Mouse (Mus musculus): ENCODE results near the gene Smoc1. TPM values are rescaled to one million over a fixed set of nuclear protein-coding genes. Genes with fewer than 3 reads are reported as not detected.

The Smoc1 gene
- polyA plus RNA-seq, 1 experiment: 4.4 TPM

DNA sequence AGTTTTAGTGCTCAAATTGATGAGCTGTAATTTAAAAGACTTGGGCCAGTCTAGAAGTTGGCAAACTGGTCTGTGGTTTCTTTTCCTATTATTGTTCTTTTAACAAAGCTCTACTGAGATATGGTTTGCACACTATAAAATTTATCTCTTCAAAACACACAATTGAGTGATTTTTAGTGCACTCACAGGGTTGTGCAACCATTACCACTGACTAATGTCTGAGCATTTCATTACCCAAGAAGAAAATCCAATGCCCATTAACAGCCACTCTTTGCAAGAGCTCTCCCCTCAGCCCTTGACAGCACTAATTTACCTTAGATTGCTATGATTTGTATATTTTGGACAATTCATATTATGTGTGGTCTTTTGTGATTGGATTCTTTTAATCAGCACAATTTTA lies 97.2 kb downstream of the Smoc1 start:
- Histone ChIP-seq H3K4me3 (ENCODE audit: low read depth, low read length) (no peak overlapping the region), H3K27ac (ENCODE audit: insufficient read depth, low read depth, low read length) (no peak overlapping the region), H3K4me1 (ENCODE audit: control insufficient read depth, insufficient read depth, insufficient read length, low read length) (no peaks in the 10 kb centered on the region), H3K27me3 (ENCODE audit: control insufficient read depth, insufficient read depth, low read length) (no peaks in the 10 kb centered on the region), H3K36me3 (ENCODE audit: control insufficient read depth, insufficient read depth, low read length) (no peaks in the 10 kb centered on the region)
- TF ChIP-seq POLR2A (IDR thresholded peaks at IDR 0.05; ENCODE audit: low read depth, low read length) (no peak), CTCF (IDR thresholded peaks at IDR 0.05; ENCODE audit: extremely low read depth, insufficient read length, insufficient replicate concordance, low read depth, low read length) (no peak)

DNA sequence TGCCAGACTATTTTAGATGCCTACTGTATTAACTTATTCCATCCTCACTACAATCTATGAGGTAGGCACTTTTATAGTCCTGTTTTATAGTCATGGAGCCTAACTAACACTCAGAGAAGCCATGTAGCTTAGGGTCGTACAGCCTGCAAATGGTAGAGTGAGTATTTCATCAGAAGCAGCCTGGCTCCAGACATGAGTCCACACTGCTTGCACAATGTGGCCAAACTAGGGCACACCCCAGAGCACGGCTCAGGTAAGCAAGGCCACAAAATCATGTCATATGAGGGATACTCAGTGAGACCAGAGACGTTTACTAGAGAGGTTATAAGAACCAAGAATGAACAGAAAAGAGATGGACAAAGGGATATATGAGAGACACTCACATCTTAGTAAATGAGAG lies 100.2 kb downstream of the Smoc1 start:
- TF ChIP-seq POLR2A (IDR thresholded peaks at IDR 0.05; ENCODE audit: low read depth, low read length): no peak
- TF ChIP-seq CTCF (IDR thresholded peaks at IDR 0.05; ENCODE audit: extremely low read depth, insufficient read length, insufficient replicate concordance, low read depth, low read length): no peak
- Histone ChIP-seq H3K4me1 (ENCODE audit: control insufficient read depth, insufficient read depth, insufficient read length, low read length) (no peaks in the 10 kb centered on the region), H3K36me3 (ENCODE audit: control insufficient read depth, insufficient read depth, low read length) (no peaks in the 10 kb centered on the region), H3K27ac (ENCODE audit: insufficient read depth, low read depth, low read length) (no peak overlapping the region), H3K4me3 (ENCODE audit: low read depth, low read length) (no peak overlapping the region), H3K27me3 (ENCODE audit: control insufficient read depth, insufficient read depth, low read length) (no peaks in the 10 kb centered on the region)
- 80% methylated on average over 3 of the region's 3 CpGs for WGBS

DNA sequence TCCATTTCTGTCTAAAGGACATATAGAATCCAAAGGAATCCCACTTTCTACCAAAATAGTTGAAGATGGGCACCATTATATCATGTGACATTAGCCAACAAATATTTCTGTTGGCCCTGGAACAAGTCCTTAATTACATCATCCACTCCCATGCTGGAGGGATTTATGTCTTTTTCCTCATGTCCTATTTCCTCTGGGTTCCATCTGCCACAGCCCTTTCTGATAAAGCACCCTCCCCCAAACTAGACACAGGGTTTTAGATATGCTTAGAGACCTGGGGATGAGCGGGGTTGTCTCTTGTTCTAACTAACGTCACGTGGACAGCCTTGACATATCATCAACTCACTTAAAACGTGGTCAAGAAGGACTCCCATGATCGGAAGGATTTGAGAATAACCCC lies 102.1 kb downstream of the Smoc1 start:
- H3K36me3 ChIP-seq (ENCODE audit: control insufficient read depth, insufficient read depth, low read length): no peaks in the 10 kb centered on the region
- H3K27me3 ChIP-seq (ENCODE audit: control insufficient read depth, insufficient read depth, low read length): no peaks in the 10 kb centered on the region
- H3K4me1 ChIP-seq (ENCODE audit: control insufficient read depth, insufficient read depth, insufficient read length, low read length): no peaks in the 10 kb centered on the region
- no peak overlapping the region for H3K27ac ChIP-seq (ENCODE audit: insufficient read depth, low read depth, low read length)
- WGBS: 85% methylated on average over 5 of the region's 5 CpGs
- no peak for TF ChIP-seq POLR2A (IDR thresholded peaks at IDR 0.05; ENCODE audit: low read depth, low read length)
- no peak for TF ChIP-seq CTCF (IDR thresholded peaks at IDR 0.05; ENCODE audit: extremely low read depth, insufficient read length, insufficient replicate concordance, low read depth, low read length)
- H3K4me3 ChIP-seq (ENCODE audit: low read depth, low read length): no peak overlapping the region

DNA sequence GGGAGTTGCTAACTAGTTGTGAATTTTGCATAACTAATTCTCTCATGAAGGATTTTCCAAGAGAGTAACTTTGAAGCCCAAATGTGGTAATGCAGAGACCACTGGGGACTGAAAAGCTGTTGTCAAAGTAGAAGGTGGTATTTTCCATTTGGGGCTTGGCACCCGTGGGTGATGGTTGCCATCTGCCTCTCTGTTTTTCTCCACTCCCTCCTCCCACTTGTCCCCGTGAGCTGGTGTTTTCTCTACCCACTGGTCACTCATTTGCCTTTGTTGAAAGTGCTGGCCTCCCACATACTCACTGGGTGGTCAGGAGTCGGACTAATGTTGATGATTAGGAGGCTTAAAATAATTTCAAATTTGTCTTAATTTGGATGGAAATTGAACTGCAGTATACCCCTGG lies 104.1 kb downstream of the Smoc1 start:
- Histone ChIP-seq H3K4me1 (ENCODE audit: control insufficient read depth, insufficient read depth, insufficient read length, low read length) (no peaks in the 10 kb centered on the region), H3K36me3 (ENCODE audit: control insufficient read depth, insufficient read depth, low read length) (no peaks in the 10 kb centered on the region), H3K27ac (ENCODE audit: insufficient read depth, low read depth, low read length) (no peak overlapping the region), H3K27me3 (ENCODE audit: control insufficient read depth, insufficient read depth, low read length) (no peaks in the 10 kb centered on the region), H3K4me3 (ENCODE audit: low read depth, low read length) (no peak overlapping the region)
- WGBS: 54% methylated on average over 3 of the region's 3 CpGs
- no peak for TF ChIP-seq POLR2A (IDR thresholded peaks at IDR 0.05; ENCODE audit: low read depth, low read length)
- no peak for TF ChIP-seq CTCF (IDR thresholded peaks at IDR 0.05; ENCODE audit: extremely low read depth, insufficient read length, insufficient replicate concordance, low read depth, low read length)

DNA sequence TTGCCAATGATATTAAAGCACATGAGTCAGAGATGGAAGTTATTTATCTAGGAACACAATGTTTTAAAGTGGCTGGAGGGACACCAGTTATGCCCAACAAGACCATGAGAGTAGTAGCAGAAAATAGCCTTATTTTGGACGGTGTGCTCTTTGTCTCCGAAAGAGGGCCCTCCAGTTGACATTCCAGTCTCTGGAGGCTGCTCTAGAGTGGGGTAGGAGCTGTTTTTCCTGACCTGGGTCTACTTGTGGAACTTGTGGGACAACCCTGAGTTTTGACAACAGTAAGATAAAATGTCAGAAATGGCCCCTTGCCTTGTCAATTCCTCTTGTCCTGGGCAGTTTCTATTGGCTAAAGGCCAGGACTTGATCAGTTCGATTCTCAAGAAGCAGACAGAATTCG lies 104.5 kb downstream of the Smoc1 start:
- Histone ChIP-seq H3K27ac (ENCODE audit: insufficient read depth, low read depth, low read length) (no peak overlapping the region), H3K36me3 (ENCODE audit: control insufficient read depth, insufficient read depth, low read length) (no peaks in the 10 kb centered on the region), H3K27me3 (ENCODE audit: control insufficient read depth, insufficient read depth, low read length) (no peaks in the 10 kb centered on the region), H3K4me3 (ENCODE audit: low read depth, low read length) (no peak overlapping the region), H3K4me1 (ENCODE audit: control insufficient read depth, insufficient read depth, insufficient read length, low read length) (no peaks in the 10 kb centered on the region)
- TF ChIP-seq POLR2A (IDR thresholded peaks at IDR 0.05; ENCODE audit: low read depth, low read length) (no peak), CTCF (IDR thresholded peaks at IDR 0.05; ENCODE audit: extremely low read depth, insufficient read length, insufficient replicate concordance, low read depth, low read length) (no peak)
- WGBS: 64% methylated on average over 4 of the region's 4 CpGs

DNA sequence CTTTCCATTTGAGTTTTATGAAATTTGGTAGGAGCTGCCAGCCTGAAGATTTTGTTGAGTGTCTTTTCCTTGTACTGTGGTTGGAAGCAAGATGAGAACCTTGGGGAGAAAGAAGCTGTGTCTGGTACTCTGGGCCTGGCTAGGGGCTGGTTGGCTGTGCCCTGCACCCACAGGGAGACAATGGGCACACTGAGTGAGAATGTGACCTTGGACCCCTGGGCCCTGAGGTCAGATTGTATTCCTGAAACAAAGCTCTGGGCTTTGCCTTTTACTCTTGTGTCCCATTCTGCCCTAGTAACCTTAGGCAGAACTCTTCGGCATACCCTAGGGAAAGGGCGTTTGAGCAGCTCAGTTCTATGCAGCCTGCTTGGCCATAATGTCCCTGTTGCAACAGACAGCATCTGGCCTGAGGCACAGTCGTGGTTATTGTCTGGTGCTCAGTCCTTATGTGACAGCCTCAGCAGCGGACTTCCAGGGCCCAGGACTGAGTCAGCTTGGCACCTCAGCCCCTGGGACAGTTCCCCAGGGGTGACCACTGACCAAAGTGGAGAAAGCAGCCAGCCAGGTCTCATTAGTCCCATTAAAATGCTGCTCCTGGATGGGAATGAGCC lies 106.6 kb downstream of the Smoc1 start:
- Histone ChIP-seq H3K4me3 (ENCODE audit: low read depth, low read length) (no peak overlapping the region), H3K4me1 (ENCODE audit: control insufficient read depth, insufficient read depth, insufficient read length, low read length) (no peaks in the 10 kb centered on the region), H3K27me3 (ENCODE audit: control insufficient read depth, insufficient read depth, low read length) (no peaks in the 10 kb centered on the region), H3K27ac (ENCODE audit: insufficient read depth, low read depth, low read length) (no peak overlapping the region), H3K36me3 (ENCODE audit: control insufficient read depth, insufficient read depth, low read length) (no peaks in the 10 kb centered on the region)
- WGBS: 66% methylated on average over 4 of the region's 4 CpGs
- TF ChIP-seq CTCF (IDR thresholded peaks at IDR 0.05; ENCODE audit: extremely low read depth, insufficient read length, insufficient replicate concordance, low read depth, low read length) (no peak), POLR2A (IDR thresholded peaks at IDR 0.05; ENCODE audit: low read depth, low read length) (no peak)

DNA sequence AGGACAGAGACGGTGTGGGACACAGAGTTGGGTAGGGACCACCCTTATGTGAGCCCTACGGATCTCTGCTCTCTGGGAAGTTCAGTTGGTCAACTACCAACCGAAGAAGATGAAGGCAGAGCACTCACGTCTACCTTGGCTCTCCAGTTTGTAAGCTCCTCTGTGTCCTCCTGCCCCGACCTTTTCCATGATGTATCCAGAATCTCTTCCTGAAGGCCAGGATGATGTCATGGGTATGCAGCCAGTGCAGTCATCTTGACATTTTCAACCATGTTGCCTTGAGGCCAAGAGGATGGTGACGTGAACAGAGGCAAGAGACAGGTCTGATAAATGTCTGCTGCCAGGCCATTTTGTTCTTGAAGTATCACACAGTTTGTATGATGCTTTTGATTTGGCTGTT lies 111.6 kb downstream of the Smoc1 start:
- H3K4me1 ChIP-seq (ENCODE audit: control insufficient read depth, insufficient read depth, insufficient read length, low read length): no peaks in the 10 kb centered on the region
- no peak overlapping the region for H3K27ac ChIP-seq (ENCODE audit: insufficient read depth, low read depth, low read length)
- TF ChIP-seq POLR2A (IDR thresholded peaks at IDR 0.05; ENCODE audit: low read depth, low read length) (no peak), CTCF (IDR thresholded peaks at IDR 0.05; ENCODE audit: extremely low read depth, insufficient read length, insufficient replicate concordance, low read depth, low read length) (no peak)
- no peak overlapping the region for H3K4me3 ChIP-seq (ENCODE audit: low read depth, low read length)
- no peaks in the 10 kb centered on the region for H3K36me3 ChIP-seq (ENCODE audit: control insufficient read depth, insufficient read depth, low read length)
- H3K27me3 ChIP-seq (ENCODE audit: control insufficient read depth, insufficient read depth, low read length): no peaks in the 10 kb centered on the region
- 87% methylated on average over 6 of the region's 6 CpGs for WGBS
